Mouse (Mus musculus): ENCODE results near the gene Erc1. TPM values are rescaled to one million over a fixed set of nuclear protein-coding genes. Genes with fewer than 3 reads are reported as not detected.
A peak's percentile ranks its signal among the peaks of the same experiment; 100 is the strongest.

Gene Erc1
- polyA plus RNA-seq, 1 experiment = 8.4 TPM

- Histone ChIP-seq H3K79me2 (ENCODE audit: control insufficient read depth, insufficient read depth) (no peaks in the 10 kb centered on the region), H3K36me3 (ENCODE audit: control insufficient read depth, insufficient read depth) (peaks cover 4% of the 10 kb centered on the region), H3K27me3 (ENCODE audit: control insufficient read depth, insufficient read depth, insufficient read length) (no peaks in the 10 kb centered on the region), H3K4me2 (ENCODE audit: low read depth) (no peak overlapping the region), H3K4me3 (no peak overlapping the region), H3ac (ENCODE audit: control insufficient read depth, insufficient read length) (no peak overlapping the region)
- no peak for TF ChIP-seq TCF12 (IDR thresholded peaks at IDR 0.05; ENCODE audit: insufficient read depth, poor library complexity, severe bottlenecking)
Observed at GRCm38 (mm10) chr6:119572296-119572695, 275.7 kb downstream of the Erc1 start.

GRCm38 (mm10) chr6:119570797-119571196, 277.2 kb downstream of the Erc1 start:
- Histone ChIP-seq H3K4me2 (ENCODE audit: low read depth) (no peak overlapping the region), H3K4me3 (no peak overlapping the region), H3K27me3 (ENCODE audit: control insufficient read depth, insufficient read depth, insufficient read length) (no peaks in the 10 kb centered on the region), H3K79me2 (ENCODE audit: control insufficient read depth, insufficient read depth) (no peaks in the 10 kb centered on the region), H3K36me3 (ENCODE audit: control insufficient read depth, insufficient read depth) (peaks cover 4% of the 10 kb centered on the region), H3ac (ENCODE audit: control insufficient read depth, insufficient read length) (no peak overlapping the region)
- TF ChIP-seq TCF12 (IDR thresholded peaks at IDR 0.05; ENCODE audit: insufficient read depth, poor library complexity, severe bottlenecking) (no peak), SRF (IDR thresholded peaks at IDR 0.05; ENCODE audit: control insufficient read depth, insufficient read length, low read depth) (no peak), CEBPB (IDR thresholded peaks at IDR 0.05; ENCODE audit: insufficient read depth, poor library complexity, severe bottlenecking) (no peak), MYOD1 (IDR thresholded peaks at IDR 0.05; ENCODE audit: control insufficient read depth in 1 of 3, insufficient read length in 2 of 3, low read depth in 2 of 3) (no peak), TCF3 (IDR thresholded peaks at IDR 0.05; ENCODE audit: insufficient read length, low read depth) (no peak), POLR2A (IDR thresholded peaks at IDR 0.05; ENCODE audit: insufficient read length, low read depth) (no peak), MYOG (IDR thresholded peaks at IDR 0.05; ENCODE audit: control insufficient read depth in 1 of 3, insufficient read depth in 1 of 3, insufficient read length in 2 of 3, low read depth in 2 of 3) (no peak), POLR2AphosphoS2 (IDR thresholded peaks at IDR 0.05; ENCODE audit: insufficient read length, low read depth) (no peak), USF1 (IDR thresholded peaks at IDR 0.05; ENCODE audit: low read depth) (no peak)

GRCm38 (mm10) chr6:119568339-119568738, 279.6 kb downstream of the Erc1 start:
- Histone ChIP-seq H3K36me3 (ENCODE audit: control insufficient read depth, insufficient read depth) (no peaks in the 10 kb centered on the region), H3K79me2 (ENCODE audit: control insufficient read depth, insufficient read depth) (no peaks in the 10 kb centered on the region), H3ac (ENCODE audit: control insufficient read depth, insufficient read length) (no peak overlapping the region), H3K4me3 (no peak overlapping the region), H3K4me2 (ENCODE audit: low read depth) (no peak overlapping the region), H3K27me3 (ENCODE audit: control insufficient read depth, insufficient read depth, insufficient read length) (no peaks in the 10 kb centered on the region)
- TF ChIP-seq CEBPB (IDR thresholded peaks at IDR 0.05; ENCODE audit: insufficient read depth, poor library complexity, severe bottlenecking) (no peak), MYOG (IDR thresholded peaks at IDR 0.05; ENCODE audit: control insufficient read depth in 1 of 3, insufficient read depth in 1 of 3, insufficient read length in 2 of 3, low read depth in 2 of 3) (no peak), SRF (IDR thresholded peaks at IDR 0.05; ENCODE audit: control insufficient read depth, insufficient read length, low read depth) (no peak), MYOD1 (IDR thresholded peaks at IDR 0.05; ENCODE audit: control insufficient read depth in 1 of 3, insufficient read length in 2 of 3, low read depth in 2 of 3) (no peak), REST (IDR thresholded peaks at IDR 0.05; ENCODE audit: insufficient read depth, insufficient read length) (no peak), MAX (IDR thresholded peaks at IDR 0.05; ENCODE audit: low read depth) (no peak), USF1 (IDR thresholded peaks at IDR 0.05; ENCODE audit: low read depth) (no peak), POLR2AphosphoS2 (IDR thresholded peaks at IDR 0.05; ENCODE audit: insufficient read length, low read depth) (no peak), TCF12 (IDR thresholded peaks at IDR 0.05; ENCODE audit: insufficient read depth, poor library complexity, severe bottlenecking) (no peak), TCF3 (IDR thresholded peaks at IDR 0.05; ENCODE audit: insufficient read length, low read depth) (no peak), E2F4 (IDR thresholded peaks at IDR 0.05; ENCODE audit: insufficient read depth) (no peak), POLR2A (IDR thresholded peaks at IDR 0.05; ENCODE audit: insufficient read length, low read depth) (no peak)

GRCm38 (mm10) chr6:119565451-119566379, 282.3 kb downstream of the Erc1 start:
- TF ChIP-seq TCF12 (IDR thresholded peaks at IDR 0.05; ENCODE audit: insufficient read depth, poor library complexity, severe bottlenecking) (no peak), MYOG (IDR thresholded peaks at IDR 0.05; ENCODE audit: control insufficient read depth in 1 of 3, insufficient read depth in 1 of 3, insufficient read length in 2 of 3, low read depth in 2 of 3) (peak in 1 of 3 experiments; percentile 15)
- H3K4me2 ChIP-seq (ENCODE audit: low read depth) = no peak overlapping the region

GRCm38 (mm10) chr6:119562558-119562957, 285.4 kb downstream of the Erc1 start:
- Histone ChIP-seq H3K4me2 (ENCODE audit: low read depth) (no peak overlapping the region), H3K4me3 (no peak overlapping the region), H3ac (ENCODE audit: control insufficient read depth, insufficient read length) (no peak overlapping the region), H3K27me3 (ENCODE audit: control insufficient read depth, insufficient read depth, insufficient read length) (no peaks in the 10 kb centered on the region), H3K36me3 (ENCODE audit: control insufficient read depth, insufficient read depth) (no peaks in the 10 kb centered on the region), H3K79me2 (ENCODE audit: control insufficient read depth, insufficient read depth) (no peaks in the 10 kb centered on the region)
- TF ChIP-seq TCF3 (IDR thresholded peaks at IDR 0.05; ENCODE audit: insufficient read length, low read depth) (no peak), CEBPB (IDR thresholded peaks at IDR 0.05; ENCODE audit: insufficient read depth, poor library complexity, severe bottlenecking) (no peak), TCF12 (IDR thresholded peaks at IDR 0.05; ENCODE audit: insufficient read depth, poor library complexity, severe bottlenecking) (no peak), REST (IDR thresholded peaks at IDR 0.05; ENCODE audit: insufficient read depth, insufficient read length) (no peak), POLR2A (IDR thresholded peaks at IDR 0.05; ENCODE audit: insufficient read length, low read depth) (no peak), SRF (IDR thresholded peaks at IDR 0.05; ENCODE audit: control insufficient read depth, insufficient read length, low read depth) (no peak), MYOD1 (IDR thresholded peaks at IDR 0.05; ENCODE audit: control insufficient read depth in 1 of 3, insufficient read length in 2 of 3, low read depth in 2 of 3) (no peak), E2F4 (IDR thresholded peaks at IDR 0.05; ENCODE audit: insufficient read depth) (no peak), USF1 (IDR thresholded peaks at IDR 0.05; ENCODE audit: low read depth) (no peak), MYOG (IDR thresholded peaks at IDR 0.05; ENCODE audit: control insufficient read depth in 1 of 3, insufficient read depth in 1 of 3, insufficient read length in 2 of 3, low read depth in 2 of 3) (no peak), POLR2AphosphoS2 (IDR thresholded peaks at IDR 0.05; ENCODE audit: insufficient read length, low read depth) (no peak), MAX (IDR thresholded peaks at IDR 0.05; ENCODE audit: low read depth) (no peak)

More at GRCm38 (mm10) chr6:119565451-119566379, 282.3 kb downstream of the Erc1 start:
- Histone ChIP-seq H3K79me2 (ENCODE audit: control insufficient read depth, insufficient read depth) (no peaks in the 10 kb centered on the region), H3ac (ENCODE audit: control insufficient read depth, insufficient read length) (no peak overlapping the region), H3K36me3 (ENCODE audit: control insufficient read depth, insufficient read depth) (no peaks in the 10 kb centered on the region), H3K27me3 (ENCODE audit: control insufficient read depth, insufficient read depth, insufficient read length) (no peaks in the 10 kb centered on the region), H3K4me3 (no peak overlapping the region)
